Mouse (Mus musculus) hindbrain, postnatal 0 days (tissue): ENCODE results near the gene Cgref1. TPM values are rescaled to one million over a fixed set of nuclear protein-coding genes. Genes with fewer than 3 reads are reported as not detected.

ENCODE experiments used
- ATAC-seq: fragments of 200-750 bp; cut with Nextera tagmentation; 2 replicates; pipeline ENCODE4 v1.8.0; 2017; ENCODE audit warnings: mild to moderate bottlenecking, moderate TSS enrichment, moderate library complexity
- DNase-seq: peaks from one replicate; pipeline ENCODE4 v3.0.0-alpha.2; 2015; ENCODE audit warnings: low spot score
- H3K27ac ChIP-seq: fragments of 300-500 bp; sonication (generic); 2 replicates; pipeline ENCODE4 v1.5.1; 2014; ENCODE audit warnings: mild to moderate bottlenecking
- H3K27me3 ChIP-seq: fragments of 300-500 bp; sonication (generic); 2 replicates; pipeline ENCODE4 v1.6.1; 2014; ENCODE audit warnings: low read length, mixed read lengths; ENCODE audit not compliant: insufficient read depth
- H3K36me3 ChIP-seq: fragments of 300-500 bp; sonication (generic); 2 replicates; pipeline ENCODE4 v1.6.1; 2014; ENCODE audit warnings: low read length, mixed read lengths; ENCODE audit not compliant: insufficient read depth
- H3K4me1 ChIP-seq: fragments of 300-500 bp; sonication (generic); 2 replicates; pipeline ENCODE4 v1.6.1; 2014; ENCODE audit warnings: antibody characterized with exemption, low read length, mixed read lengths; ENCODE audit not compliant: insufficient read depth
- H3K4me2 ChIP-seq: fragments of 300-500 bp; sonication (generic); 2 replicates; pipeline ENCODE4 v1.6.1; 2014; ENCODE audit warnings: low read depth, mild to moderate bottlenecking, low read length, moderate library complexity, mixed read lengths
- H3K4me3 ChIP-seq: fragments of 300-500 bp; sonication (generic); 2 replicates; pipeline ENCODE4 v1.5.1; 2014; ENCODE audit warnings: low read length
- H3K9ac ChIP-seq: fragments of 300-500 bp; sonication (generic); replicated peaks from 2 replicates; pipeline ENCODE4 v1.6.1; 2014; ENCODE audit warnings: mild to moderate bottlenecking, low read length, moderate library complexity, mixed read lengths
- H3K9me3 ChIP-seq: fragments of 300-500 bp; sonication (generic); 2 replicates; pipeline ENCODE4 v1.6.1; 2016; ENCODE audit warnings: low read length, mixed read lengths
- CTCF ChIP-seq: IDR thresholded peaks from 2 replicates; pipeline ENCODE4 v1.5.1; 2016; ENCODE audit warnings: antibody characterized with exemption, control low read depth, low read depth
- WGBS: fragments of 180-500 bp; shearing (Covaris S2); extraction: QIAGEN DNeasy Blood & Tissue Kit; methylation state at CpG from one replicate; pipeline ENCODE4 v1.1.7; 2014; 5-methylcytosine and 5-hydroxymethylcytosine counted together
- polyA plus RNA-seq: library from polyadenylated mRNA; unstranded; fragments of >200 nt; fragmentation: Nextera tagmentation; extraction: Ambion mirVana; gene quantifications from 2 replicates; pipeline ENCODE4 v1.2.1, GENCODE M21; 2015
- total RNA-seq: library from RNA; depleted of rRNA; stranded (reverse); fragments of >200 nt; gene quantifications from 2 replicates; pipeline ENCODE4 v1.2.3, GENCODE M21; 2014

Cgref1 gene
- total and polyA plus RNA-seq, 2 experiments from 2014 or later, result 88.0 to 114 TPM

- H3K27ac ChIP-seq, result no peak overlapping the region
- no peaks in the 10 kb centered on the region for H3K9me3 ChIP-seq
- no peak overlapping the region for H3K9ac ChIP-seq
- H3K4me1 ChIP-seq, result peaks cover 10% of the 10 kb centered on the region
- DNase-seq (no peak), ATAC-seq (no peak)
- no peak overlapping the region for H3K4me3 ChIP-seq
- TF ChIP-seq CTCF, result no peak
- no peaks in the 10 kb centered on the region for H3K36me3 ChIP-seq
- 87% methylated on average over 5 of the region's 5 CpGs for WGBS
- no peaks in the 10 kb centered on the region for H3K27me3 ChIP-seq
- H3K4me2 ChIP-seq, result no peak overlapping the region
These were observed 20.2 kb downstream of the Cgref1 start for GRCm38 (mm10) chr5:30925217-30925616.

GRCm38 (mm10) chr5:30924614-30925013, 20.8 kb downstream of the Cgref1 start:
- Histone ChIP-seq H3K27me3 (no peaks in the 10 kb centered on the region), H3K27ac (no peak overlapping the region), H3K4me2 (no peak overlapping the region), H3K4me3 (no peak overlapping the region), H3K36me3 (no peaks in the 10 kb centered on the region), H3K9ac (no peak overlapping the region), H3K9me3 (no peaks in the 10 kb centered on the region), H3K4me1 (peaks cover 10% of the 10 kb centered on the region)
- ATAC-seq (no peak), DNase-seq (no peak)
- TF ChIP-seq CTCF, result no peak
- 83% methylated on average over 8 of the region's 8 CpGs for WGBS

GRCm38 (mm10) chr5:30923119-30923518, 22.3 kb downstream of the Cgref1 start:
- H3K36me3 ChIP-seq, result no peaks in the 10 kb centered on the region
- no peaks in the 10 kb centered on the region for H3K9me3 ChIP-seq
- 85% methylated on average over 6 of the region's 6 CpGs for WGBS
- H3K4me1 ChIP-seq, result peaks cover 10% of the 10 kb centered on the region
- DNase-seq, result no peak
- H3K27me3 ChIP-seq, result no peaks in the 10 kb centered on the region
- TF ChIP-seq CTCF, result no peak
- no peak for ATAC-seq
- H3K27ac ChIP-seq, result no peak overlapping the region
- H3K4me3 ChIP-seq, result no peak overlapping the region
- H3K9ac ChIP-seq, result no peak overlapping the region
- H3K4me2 ChIP-seq, result no peak overlapping the region

DNA sequence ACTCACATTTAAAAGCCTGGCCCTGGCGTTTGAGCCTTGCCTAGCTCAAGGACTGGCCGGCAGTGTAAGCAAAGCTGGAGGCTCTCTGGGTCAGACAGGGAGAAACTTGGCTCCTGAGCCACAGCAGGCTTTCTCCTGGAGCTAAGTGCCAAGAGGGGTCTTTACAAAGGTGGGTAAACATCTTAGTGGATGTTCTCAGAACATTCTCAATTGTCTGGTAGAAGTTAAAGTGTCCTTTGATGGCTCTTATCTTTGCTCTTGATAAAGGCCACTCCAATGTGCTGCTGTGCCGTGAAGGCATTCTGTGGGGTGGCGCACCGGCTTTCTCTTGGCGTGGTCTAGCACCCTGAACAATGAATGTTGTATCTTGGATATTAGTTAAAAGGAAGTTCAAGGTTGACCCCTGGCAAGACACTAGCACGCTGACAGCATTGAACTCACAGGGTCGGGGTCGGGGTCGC, 22.8 kb downstream of the Cgref1 start:
- no peak for DNase-seq
- ATAC-seq, result no peak
- WGBS, result 68% methylated on average over 10 of the region's 10 CpGs
- TF ChIP-seq CTCF, result no peak
- Histone ChIP-seq H3K4me2 (peak overlapping the region; percentile 66), H3K4me3 (peak overlapping the region; percentile 48), H3K27ac (no peak overlapping the region), H3K4me1 (peaks cover 10% of the 10 kb centered on the region), H3K36me3 (no peaks in the 10 kb centered on the region), H3K27me3 (no peaks in the 10 kb centered on the region), H3K9ac (peak overlapping the region; percentile 37; the same call in 1 of the 2 replicates), H3K9me3 (no peaks in the 10 kb centered on the region)

- peaks cover 10% of the 10 kb centered on the region for H3K4me1 ChIP-seq
- DNase-seq (peak; percentile 95), ATAC-seq (peak; percentile 84)
- no peaks in the 10 kb centered on the region for H3K27me3 ChIP-seq
- H3K27ac ChIP-seq, result peak within 1 kb of the TSS; percentile 76
- TF ChIP-seq CTCF, result peak; percentile 89
- WGBS, result 2% methylated on average over 34 of the region's 40 CpGs
- H3K9me3 ChIP-seq, result no peaks in the 10 kb centered on the region
- peak within 1 kb of the TSS; percentile 37 for H3K9ac ChIP-seq
- H3K36me3 ChIP-seq, result no peaks in the 10 kb centered on the region
- peak within 1 kb of the TSS; percentile 48 for H3K4me3 ChIP-seq
- peak within 1 kb of the TSS; percentile 66 for H3K4me2 ChIP-seq
These were observed 23.9 kb downstream of the Cgref1 start, which contains the start of gene Khk for GRCm38 (mm10) chr5:30921256-30922033. Khk (plus strand) TSS chr5:30921431.

GRCm38 (mm10) chr5:30920621-30921020, 24.8 kb downstream of the Cgref1 start:
- ATAC-seq (peak; percentile 6; the same call in 1 of the 2 replicates), DNase-seq (no peak)
- Histone ChIP-seq H3K4me1 (peaks cover 11% of the 10 kb centered on the region), H3K27ac (no peak overlapping the region), H3K9ac (no peak overlapping the region), H3K27me3 (no peaks in the 10 kb centered on the region), H3K9me3 (no peaks in the 10 kb centered on the region), H3K4me2 (0 out of 2 replicates have a peak overlapping the region, but pooled peaks have one; percentile 5), H3K36me3 (no peaks in the 10 kb centered on the region), H3K4me3 (no peak overlapping the region)
- 67% methylated on average over 19 of the region's 19 CpGs for WGBS
- TF ChIP-seq CTCF, result no peak
